Mouse (Mus musculus) ES-E14 (cell line): ENCODE results near the gene Apbb2. TPM values are rescaled to one million over a fixed set of nuclear protein-coding genes. Genes with fewer than 3 reads are reported as not detected.

Experiments
- DNase-seq: peaks from one replicate; pipeline ENCODE4 v3.0.0-alpha.2; 2013; ENCODE audit warnings: low read depth, low spot score
- H3K27ac ChIP-seq: 2 replicates; pipeline ENCODE4 v1.5.1; 2012; ENCODE audit warnings: low read depth, mild to moderate bottlenecking, low read length, moderate library complexity, mixed read lengths; ENCODE audit not compliant: poor library complexity, insufficient read depth, severe bottlenecking
- H3K36me3 ChIP-seq: 2 replicates; pipeline ENCODE4 v1.6.1; 2012; ENCODE audit warnings: mild to moderate bottlenecking, low read length, moderate library complexity, mixed read lengths; ENCODE audit not compliant: control insufficient read depth, poor library complexity, insufficient read depth, severe bottlenecking
- H3K4me1 ChIP-seq, 2 experiments: fragments of 150-350 bp in 1 of 2; sonication (generic) in 1 of 2; 2 replicates each; pipeline ENCODE4 v1.6.1; 2012; ENCODE audit warnings: low read length in 2 of 2, mild to moderate bottlenecking in 1 of 2, mixed read lengths in 1 of 2; ENCODE audit not compliant: control insufficient read depth in 2 of 2, insufficient read depth in 2 of 2, poor library complexity in 1 of 2
- H3K4me3 ChIP-seq, 2 experiments: fragments of 150-350 bp in 1 of 2; sonication (generic) in 1 of 2; 2 replicates each; pipeline ENCODE4 v1.5.1; 2012; ENCODE audit warnings: low read length in 2 of 2, low read depth in 1 of 2, mild to moderate bottlenecking in 1 of 2, mixed read lengths in 1 of 2; ENCODE audit not compliant: insufficient read depth in 1 of 2, poor library complexity in 1 of 2, severe bottlenecking in 1 of 2
- H3K9ac ChIP-seq: 2 replicates; pipeline ENCODE4 v1.6.1; 2012; ENCODE audit warnings: low read depth, mild to moderate bottlenecking, low read length, mixed read lengths; ENCODE audit not compliant: poor library complexity, insufficient read depth, severe bottlenecking
- H3K9me3 ChIP-seq: fragments of 150-350 bp; sonication (generic); 2 replicates; pipeline ENCODE4 v1.6.1; 2012; ENCODE audit warnings: low read depth, mild to moderate bottlenecking, low read length; ENCODE audit not compliant: control insufficient read depth, insufficient read depth
- CHD2 ChIP-seq: IDR thresholded peaks from 2 replicates; pipeline ENCODE4 v1.6.1; 2014; ENCODE audit warnings: mild to moderate bottlenecking, low read depth, low read length, inconsistent platforms
- HCFC1 ChIP-seq: IDR thresholded peaks from 2 replicates; pipeline ENCODE4 v1.6.1; 2012; ENCODE audit warnings: low read length, inconsistent platforms, borderline replicate concordance; ENCODE audit not compliant: insufficient read depth
- MAFK ChIP-seq: IDR thresholded peaks from 2 replicates; pipeline ENCODE4 v1.6.1; 2014; ENCODE audit warnings: mild to moderate bottlenecking, low read depth, low read length, inconsistent platforms; ENCODE audit not compliant: insufficient read depth
- ZC3H11A ChIP-seq: IDR thresholded peaks from 2 replicates; pipeline ENCODE4 v1.6.1; 2012; ENCODE audit warnings: low read depth, mild to moderate bottlenecking, inconsistent platforms, low read length, borderline replicate concordance
- ZNF384 ChIP-seq: IDR thresholded peaks from 2 replicates; pipeline ENCODE4 v1.6.1; 2012; ENCODE audit warnings: low read depth, low read length, inconsistent platforms
- in situ Hi-C, 2 experiments: fragments of 600-800 bp; cut with MboI; formaldehyde crosslinking; loops; one replicate each; pipeline ENCODE4 v1.15.1; 2025; ENCODE audit warnings: low sequenced_read_pairs in 2 of 2, inconsistent platforms in 1 of 2; ENCODE audit not compliant: unreplicated experiment in 2 of 2
- total RNA-seq: library from RNA; depleted of rRNA; stranded (reverse); fragments of 300-350 nt; gene quantifications from 2 replicates; pipeline ENCODE4 v1.2.3, GENCODE M21; 2012

The Apbb2 gene
- total RNA-seq, 1 experiment, result 15.3 TPM

GRCm38 (mm10) chr5:66496881-66497360 lies 121.7 kb downstream of the Apbb2 start:
- Histone ChIP-seq H3K9me3 (no peaks in the 10 kb centered on the region), H3K4me3 (no peak overlapping the region), H3K9ac (no peak overlapping the region), H3K27ac (no peak overlapping the region), H3K36me3 (no peaks in the 10 kb centered on the region), H3K4me1 (peaks cover 4 to 9% of the 10 kb centered on the region in 2 experiments; a peak in 3 of 4 replicates)
- TF ChIP-seq ZNF384 (no peak), CHD2 (no peak), MAFK (no peak), HCFC1 (no peak), ZC3H11A (no peak)
- in situ Hi-C loops, result no loop called here
- no peak for DNase-seq

- peaks cover 4 to 9% of the 10 kb centered on the region in 2 experiments; a peak in 3 of 4 replicates for H3K4me1 ChIP-seq
These were observed 123.9 kb downstream of the Apbb2 start for GRCm38 (mm10) chr5:66494651-66495050.

DNA sequence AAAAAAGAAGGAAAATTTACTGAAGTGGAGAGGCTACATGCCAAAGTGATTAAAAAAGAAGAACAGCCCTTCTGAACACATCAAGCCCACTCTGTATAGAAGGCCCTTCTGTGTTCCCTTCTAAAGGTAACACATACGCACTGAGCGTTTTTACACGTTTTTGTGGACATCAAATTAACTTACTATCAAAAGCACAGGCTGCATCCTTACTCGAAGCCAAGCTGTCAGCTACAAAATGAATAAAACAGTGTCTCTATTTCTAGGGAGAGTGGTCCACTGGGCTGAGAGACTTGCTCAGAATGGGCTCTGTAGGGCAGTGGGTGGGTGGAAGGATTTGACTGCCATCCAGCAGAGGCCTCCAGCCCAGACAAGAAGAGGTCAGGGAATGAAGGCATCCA lies 126.0 kb downstream of the Apbb2 start:
- Histone ChIP-seq H3K9me3 (no peaks in the 10 kb centered on the region), H3K9ac (no peak overlapping the region), H3K27ac (no peak overlapping the region), H3K36me3 (no peaks in the 10 kb centered on the region; the same call in 1 of the 2 replicates), H3K4me1 (peaks cover 5 to 9% of the 10 kb centered on the region in 2 experiments; a peak in 3 of 4 replicates), H3K4me3 (no peak overlapping the region)
- no peak for TF ChIP-seq ZNF384
- no peak for TF ChIP-seq CHD2
- TF ChIP-seq MAFK, result no peak
- TF ChIP-seq ZC3H11A, result no peak
- TF ChIP-seq HCFC1, result no peak
- no peak for DNase-seq
- in situ Hi-C loops, result no loop called here

More at GRCm38 (mm10) chr5:66494651-66495050, 123.9 kb downstream of the Apbb2 start:
- Histone ChIP-seq H3K4me3 (no peak overlapping the region), H3K36me3 (no peaks in the 10 kb centered on the region; the same call in 1 of the 2 replicates), H3K9me3 (no peaks in the 10 kb centered on the region), H3K9ac (no peak overlapping the region), H3K27ac (no peak overlapping the region)
- DNase-seq, result no peak
- no peak for TF ChIP-seq ZNF384
- in situ Hi-C loops, result no loop called here

GRCm38 (mm10) chr5:66491907-66492562 lies 126.5 kb downstream of the Apbb2 start:
- no peaks in the 10 kb centered on the region; the same call in 1 of the 2 replicates for H3K36me3 ChIP-seq
- no peak for DNase-seq
- H3K4me3 ChIP-seq, result no peak overlapping the region
- in situ Hi-C loops, result no loop called here
- H3K9me3 ChIP-seq, result no peaks in the 10 kb centered on the region
- H3K27ac ChIP-seq, result no peak overlapping the region
- no peak overlapping the region for H3K9ac ChIP-seq
- H3K4me1 ChIP-seq, result peaks cover 6 to 9% of the 10 kb centered on the region in 2 experiments; a peak in 3 of 4 replicates
- TF ChIP-seq MAFK (no peak), CHD2 (no peak), ZC3H11A (no peak), ZNF384 (no peak), HCFC1 (no peak)

- DNase-seq, result no peak
- Histone ChIP-seq H3K4me1 (0 out of 4 replicates have a peak, but pooled peaks cover 0 to 2% of the 10 kb centered on the region in 2 experiments), H3K9me3 (no peaks in the 10 kb centered on the region), H3K27ac (no peak overlapping the region), H3K36me3 (no peaks in the 10 kb centered on the region; the same call in 1 of the 2 replicates), H3K4me3 (no peak overlapping the region), H3K9ac (no peak overlapping the region)
- TF ChIP-seq MAFK (no peak), ZNF384 (no peak), CHD2 (no peak), ZC3H11A (no peak), HCFC1 (no peak)
- in situ Hi-C loops, result no loop called here
These were observed 132.6 kb downstream of the Apbb2 start for GRCm38 (mm10) chr5:66486028-66486427.
